Mouse (Mus musculus): ENCODE data around the gene Acbd4.

- TF ChIP-seq POLR2A (IDR thresholded peaks at IDR 0.05; ENCODE audit: insufficient read depth, low read depth, low read length) (no peak), CTCF (IDR thresholded peaks at IDR 0.05) (no peak)
These were observed 21.0 kb upstream of the Acbd4 start for GRCm38 (mm10) chr11:103080323-103081091.
